Mouse (Mus musculus) stomach, embryonic 16.5 days (tissue): ENCODE measurements around the gene Poln. TPM values are rescaled to one million over a fixed set of nuclear protein-coding genes. Genes with fewer than 3 reads are reported as not detected.

Experiments
- ATAC-seq: fragments of 200-750 bp; cut with Nextera tagmentation; 2 replicates; pipeline ENCODE4 v1.8.0; 2017; ENCODE audit warnings: moderate number of reproducible peaks, moderate TSS enrichment; ENCODE audit not compliant: insufficient read depth, low FRiP score
- H3K27ac ChIP-seq: fragments of 300-500 bp; sonication (generic); 2 replicates; pipeline ENCODE4 v1.5.1; 2014; ENCODE audit warnings: low read length
- H3K27me3 ChIP-seq: fragments of 300-500 bp; sonication (generic); 2 replicates; pipeline ENCODE4 v1.6.1; 2014; ENCODE audit warnings: low read length, control low read depth, mixed read lengths; ENCODE audit not compliant: control insufficient read depth, insufficient read depth
- H3K36me3 ChIP-seq: fragments of 300-500 bp; sonication (generic); 2 replicates; pipeline ENCODE4 v1.6.1; 2014; ENCODE audit warnings: low read length; ENCODE audit not compliant: control insufficient read depth, insufficient read depth
- H3K4me1 ChIP-seq: fragments of 300-500 bp; sonication (generic); 2 replicates; pipeline ENCODE4 v1.6.1; 2014; ENCODE audit warnings: low read length, control low read depth, mixed read lengths; ENCODE audit not compliant: control insufficient read depth, insufficient read depth
- H3K4me2 ChIP-seq: fragments of 300-500 bp; sonication (generic); 2 replicates; pipeline ENCODE4 v1.6.1; 2014; ENCODE audit warnings: low read depth, low read length, mixed read lengths
- H3K4me3 ChIP-seq: fragments of 300-500 bp; sonication (generic); replicated peaks from 2 replicates; pipeline ENCODE4 v1.5.1; 2014; ENCODE audit warnings: mild to moderate bottlenecking, low read length
- H3K9ac ChIP-seq: fragments of 300-500 bp; sonication (generic); 2 replicates; pipeline ENCODE4 v1.6.1; 2014; ENCODE audit warnings: low read length
- H3K9me3 ChIP-seq: fragments of 300-500 bp; sonication (generic); replicated peaks from 2 replicates; pipeline ENCODE4 v1.6.1; 2016; ENCODE audit warnings: low read length, control low read depth; ENCODE audit not compliant: control insufficient read depth
- WGBS: fragments of 180-500 bp; shearing (Covaris S2); extraction: QIAGEN DNeasy Blood & Tissue Kit; methylation state at CpG from one replicate; pipeline ENCODE4 v1.1.7; 2014; 5-methylcytosine and 5-hydroxymethylcytosine counted together
- polyA plus RNA-seq: library from polyadenylated mRNA; unstranded; fragments of >200 nt; fragmentation: Nextera tagmentation; extraction: Ambion mirVana; gene quantifications from 2 replicates; pipeline ENCODE4 v1.2.1, GENCODE M21; 2015

Gene Poln
- polyA plus RNA-seq, 1 experiment from 2014 or later: 1.1 TPM

DNA sequence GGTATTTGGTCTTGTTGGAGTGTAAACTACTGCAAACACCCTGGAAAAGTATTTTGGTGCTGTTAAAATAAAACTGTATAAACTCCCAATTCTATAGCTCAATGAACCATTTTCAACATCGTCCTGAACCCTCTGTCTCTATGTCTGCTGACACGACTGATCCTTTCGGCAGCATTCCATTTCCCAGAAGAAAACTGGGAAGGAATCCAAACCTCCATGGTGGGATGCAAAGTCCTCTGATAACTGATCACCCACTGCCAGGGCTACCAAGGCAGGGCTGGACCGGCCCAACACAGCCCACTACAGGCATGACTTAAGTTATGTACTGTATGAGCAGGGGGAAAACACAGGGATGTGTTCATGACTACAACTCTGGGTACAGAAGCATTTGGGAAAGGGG is 32.8 kb upstream of the Poln start:
- Histone ChIP-seq H3K9me3 (no peaks in the 10 kb centered on the region), H3K4me3 (no peak overlapping the region), H3K4me2 (no peak overlapping the region), H3K9ac (no peak overlapping the region), H3K4me1 (no peaks in the 10 kb centered on the region), H3K27ac (no peak overlapping the region), H3K36me3 (no peaks in the 10 kb centered on the region), H3K27me3 (no peaks in the 10 kb centered on the region)
- ATAC-seq: no peak
- WGBS: 60% methylated on average over 4 of the region's 4 CpGs

DNA sequence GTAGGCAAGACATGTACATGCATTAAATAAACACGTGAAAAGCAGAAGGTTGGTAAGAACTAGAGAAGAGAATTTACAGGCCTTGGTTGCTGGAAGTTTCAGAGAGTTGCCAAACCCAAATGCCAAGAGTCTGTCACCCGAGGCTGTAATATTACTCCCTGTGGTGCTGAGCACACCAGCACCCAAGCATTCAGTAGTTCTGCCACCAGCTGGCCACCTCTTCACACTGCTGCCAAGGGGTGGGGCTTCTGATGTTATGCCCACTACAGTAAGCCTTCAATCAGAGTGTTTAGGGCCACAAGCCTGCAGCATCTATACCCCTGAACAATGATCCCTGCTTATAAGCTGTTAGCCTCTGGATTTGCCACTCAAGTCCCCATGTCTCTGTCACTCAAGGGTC is 32.1 kb upstream of the Poln start:
- WGBS: 68% methylated on average over 2 of the region's 2 CpGs
- Histone ChIP-seq H3K27ac (no peak overlapping the region), H3K9ac (no peak overlapping the region), H3K27me3 (no peaks in the 10 kb centered on the region), H3K4me2 (no peak overlapping the region), H3K36me3 (no peaks in the 10 kb centered on the region), H3K4me3 (no peak overlapping the region), H3K4me1 (no peaks in the 10 kb centered on the region), H3K9me3 (no peaks in the 10 kb centered on the region)
- ATAC-seq: no peak

GRCm38 (mm10) chr5:34198615-34199014 is 29.4 kb upstream of the Poln start:
- Histone ChIP-seq H3K27me3 (no peaks in the 10 kb centered on the region), H3K36me3 (no peaks in the 10 kb centered on the region), H3K4me3 (no peak overlapping the region), H3K27ac (no peak overlapping the region), H3K9me3 (no peaks in the 10 kb centered on the region), H3K4me2 (no peak overlapping the region), H3K9ac (no peak overlapping the region), H3K4me1 (no peaks in the 10 kb centered on the region)
- no peak for ATAC-seq
- 85% methylated on average over 6 of the region's 6 CpGs for WGBS

DNA sequence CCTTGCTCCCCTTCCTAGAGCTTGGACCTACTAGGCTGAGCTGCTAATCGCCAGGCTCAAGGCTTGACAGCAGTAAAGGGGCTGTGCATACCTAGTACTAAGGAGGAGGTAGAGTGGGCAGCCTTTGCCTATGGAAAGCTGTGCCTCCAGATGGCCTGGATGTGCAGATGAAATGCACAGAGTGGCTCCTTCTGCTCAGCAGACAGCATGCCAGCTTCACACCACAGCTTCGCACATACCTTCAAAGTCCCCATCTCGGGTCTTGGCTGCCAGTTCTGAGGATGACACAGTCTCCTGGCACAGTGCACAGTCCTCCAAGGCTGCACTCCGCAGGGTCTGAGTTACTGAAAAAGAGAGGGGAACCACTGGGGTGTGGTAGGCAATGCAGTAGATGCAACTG is 28.0 kb upstream of the Poln start:
- Histone ChIP-seq H3K27ac (no peak overlapping the region), H3K9ac (no peak overlapping the region), H3K4me3 (no peak overlapping the region), H3K9me3 (no peaks in the 10 kb centered on the region), H3K27me3 (no peaks in the 10 kb centered on the region), H3K4me1 (no peaks in the 10 kb centered on the region), H3K4me2 (no peak overlapping the region), H3K36me3 (no peaks in the 10 kb centered on the region)
- ATAC-seq: no peak
- WGBS: 82% methylated on average over 4 of the region's 4 CpGs

DNA sequence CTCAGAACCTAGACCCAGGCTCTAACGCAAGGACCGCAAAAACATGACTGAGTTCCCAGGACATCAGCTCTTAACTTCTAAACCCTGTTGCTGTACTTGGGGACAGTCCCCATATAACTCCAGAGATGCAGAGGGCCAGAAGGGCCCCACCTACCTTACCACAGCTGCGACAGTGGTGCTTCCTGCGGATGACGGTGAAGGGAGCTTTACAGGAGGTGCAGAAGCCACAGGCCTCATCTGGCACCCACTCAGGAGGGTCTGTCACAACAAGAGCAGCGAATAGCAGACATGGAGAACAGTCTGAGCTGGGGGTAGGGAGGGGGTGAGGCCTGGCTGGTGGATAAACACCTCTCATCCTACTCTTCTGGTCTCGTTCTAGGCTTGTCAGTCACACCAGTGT is 27.2 kb upstream of the Poln start:
- WGBS: 78% methylated on average over 7 of the region's 7 CpGs
- Histone ChIP-seq H3K9ac (no peak overlapping the region), H3K36me3 (no peaks in the 10 kb centered on the region), H3K4me3 (no peak overlapping the region), H3K27me3 (no peaks in the 10 kb centered on the region), H3K27ac (no peak overlapping the region), H3K4me2 (no peak overlapping the region), H3K4me1 (no peaks in the 10 kb centered on the region), H3K9me3 (no peaks in the 10 kb centered on the region)
- no peak for ATAC-seq

DNA sequence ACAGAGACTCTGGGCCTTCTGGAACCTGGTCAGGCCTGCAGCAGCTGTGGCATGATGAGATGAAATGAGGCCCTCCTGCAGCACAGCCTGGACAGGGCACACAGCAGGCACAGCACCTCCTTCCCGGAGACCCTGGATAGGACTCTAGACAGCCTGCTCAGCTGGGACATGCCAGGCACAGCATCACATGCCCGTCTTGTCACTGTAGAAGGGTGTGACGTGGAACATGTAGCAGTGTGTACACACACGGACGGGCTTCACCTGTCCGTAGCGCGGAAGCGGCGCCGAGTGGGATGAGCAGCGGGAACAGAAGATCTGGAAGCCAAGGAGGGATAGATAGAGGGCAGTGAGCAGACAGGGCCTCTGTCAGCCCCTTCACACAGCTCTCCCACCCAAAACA is 26.5 kb upstream of the Poln start:
- Histone ChIP-seq H3K4me1 (0 out of 2 replicates have a peak, but pooled peaks cover 3% of the 10 kb centered on the region), H3K4me3 (no peak overlapping the region), H3K27ac (no peak overlapping the region), H3K9ac (no peak overlapping the region), H3K4me2 (no peak overlapping the region), H3K27me3 (no peaks in the 10 kb centered on the region), H3K9me3 (no peaks in the 10 kb centered on the region), H3K36me3 (no peaks in the 10 kb centered on the region)
- 89% methylated on average over 12 of the region's 12 CpGs for WGBS
- ATAC-seq: no peak

GRCm38 (mm10) chr5:34194975-34195662 is 25.9 kb upstream of the Poln start:
- Histone ChIP-seq H3K4me3 (no peak overlapping the region), H3K27me3 (no peaks in the 10 kb centered on the region), H3K4me2 (no peak overlapping the region), H3K27ac (no peak overlapping the region), H3K9ac (no peak overlapping the region), H3K36me3 (no peaks in the 10 kb centered on the region), H3K9me3 (no peaks in the 10 kb centered on the region), H3K4me1 (0 out of 2 replicates have a peak, but pooled peaks cover 3% of the 10 kb centered on the region)
- ATAC-seq: no peak
- WGBS: 73% methylated on average over 6 of the region's 6 CpGs

DNA sequence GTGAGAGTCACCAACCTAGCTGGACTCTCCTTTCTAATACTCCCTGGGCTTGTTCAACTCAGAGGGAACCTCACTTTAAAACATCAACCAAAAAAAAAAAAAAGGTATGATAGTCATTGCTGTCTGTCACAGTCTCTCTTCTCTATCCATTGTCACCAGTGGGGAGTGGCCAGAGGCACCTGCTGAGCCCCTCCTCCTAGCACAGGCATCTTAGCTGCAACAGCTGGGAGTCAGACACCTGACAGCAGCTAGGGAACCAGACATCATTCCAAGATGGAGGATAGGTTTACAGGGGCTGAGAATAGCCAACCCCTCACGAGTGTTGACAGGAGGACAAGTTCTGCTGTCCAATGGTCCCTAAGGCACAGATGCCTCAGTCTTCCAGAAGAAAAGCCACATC is 25.2 kb upstream of the Poln start:
- H3K4me3 ChIP-seq: no peak overlapping the region
- 0 out of 2 replicates have a peak, but pooled peaks cover 3% of the 10 kb centered on the region for H3K4me1 ChIP-seq
- H3K27ac ChIP-seq: no peak overlapping the region
- H3K27me3 ChIP-seq: no peaks in the 10 kb centered on the region
- no peak overlapping the region for H3K4me2 ChIP-seq
- no peak for ATAC-seq
- 48% methylated on average over 1 of the region's 1 CpGs for WGBS
- H3K9ac ChIP-seq: no peak overlapping the region
- H3K9me3 ChIP-seq: no peaks in the 10 kb centered on the region
- no peaks in the 10 kb centered on the region for H3K36me3 ChIP-seq

GRCm38 (mm10) chr5:34191843-34192242 is 22.6 kb upstream of the Poln start:
- Histone ChIP-seq H3K27ac (no peak overlapping the region), H3K4me2 (no peak overlapping the region), H3K27me3 (no peaks in the 10 kb centered on the region), H3K9me3 (no peaks in the 10 kb centered on the region), H3K9ac (no peak overlapping the region), H3K36me3 (no peaks in the 10 kb centered on the region), H3K4me1 (peaks cover 13% of the 10 kb centered on the region), H3K4me3 (no peak overlapping the region)
- no peak for ATAC-seq
- 69% methylated on average over 4 of the region's 4 CpGs for WGBS
